Mouse (Mus musculus) myocyte (in vitro differentiated cells): ENCODE data around the gene Adam12. TPM values are rescaled to one million over a fixed set of nuclear protein-coding genes. Genes with fewer than 3 reads are reported as not detected.

Experiments
- H3K27me3 ChIP-seq: one replicate; pipeline ENCODE4 v1.6.1; 2011; ENCODE audit not compliant: control insufficient read depth, insufficient read depth, insufficient read length
- H3K36me3 ChIP-seq: one replicate; pipeline ENCODE4 v1.6.1; 2011; ENCODE audit not compliant: control insufficient read depth, insufficient read depth
- H3K4me2 ChIP-seq: one replicate; pipeline ENCODE4 v1.6.1; 2011; ENCODE audit warnings: low read depth, control low read depth
- H3K4me3 ChIP-seq: one replicate; pipeline ENCODE4 v1.5.1; 2011; ENCODE audit warnings: mild to moderate bottlenecking, control low read depth, moderate library complexity
- H3K79me2 ChIP-seq: one replicate; pipeline ENCODE4 v1.6.1; 2011; ENCODE audit not compliant: control insufficient read depth, insufficient read depth
- H3ac ChIP-seq: one replicate; pipeline ENCODE4 v1.6.1; 2011; ENCODE audit not compliant: control insufficient read depth, insufficient read length
- CEBPB ChIP-seq: IDR thresholded peaks from 2 replicates; pipeline ENCODE4 v1.6.1; 2011; ENCODE audit warnings: mild to moderate bottlenecking, moderate library complexity; ENCODE audit not compliant: poor library complexity, insufficient read depth, severe bottlenecking
- E2F4 ChIP-seq: IDR thresholded peaks from one replicate; pipeline ENCODE4 v1.6.1; 2011; ENCODE audit warnings: mild to moderate bottlenecking, control low read depth, moderate library complexity; ENCODE audit not compliant: insufficient read depth
- MAX ChIP-seq: IDR thresholded peaks from one replicate; pipeline ENCODE4 v1.6.1; 2011; ENCODE audit warnings: low read depth, mild to moderate bottlenecking, control low read depth
- MYOD1 ChIP-seq, 3 experiments: IDR thresholded peaks; one replicate each; pipeline ENCODE4 v1.6.1; 2011; ENCODE audit warnings: control low read depth in 2 of 3, low read depth in 2 of 3, mild to moderate bottlenecking in 2 of 3, moderate library complexity in 1 of 3; ENCODE audit not compliant: insufficient read length in 2 of 3, control insufficient read depth in 1 of 3
- MYOG ChIP-seq, 3 experiments: IDR thresholded peaks; one replicate each; pipeline ENCODE4 v1.6.1; 2011; ENCODE audit warnings: control low read depth in 2 of 3, low read depth in 2 of 3, mild to moderate bottlenecking in 2 of 3; ENCODE audit not compliant: insufficient read length in 2 of 3, control insufficient read depth in 1 of 3, insufficient read depth in 1 of 3
- POLR2A ChIP-seq: IDR thresholded peaks from one replicate; pipeline ENCODE4 v1.6.1; 2011; ENCODE audit warnings: low read depth, mild to moderate bottlenecking, control low read depth, moderate library complexity; ENCODE audit not compliant: insufficient read length
- POLR2AphosphoS2 ChIP-seq: IDR thresholded peaks from one replicate; pipeline ENCODE4 v1.6.1; 2011; ENCODE audit warnings: low read depth, control low read depth; ENCODE audit not compliant: insufficient read length
- REST ChIP-seq: IDR thresholded peaks from one replicate; pipeline ENCODE4 v1.6.1; 2011; ENCODE audit warnings: mild to moderate bottlenecking, control low read depth, moderate library complexity; ENCODE audit not compliant: insufficient read depth, insufficient read length
- SRF ChIP-seq: IDR thresholded peaks from one replicate; pipeline ENCODE4 v1.6.1; 2011; ENCODE audit warnings: low read depth; ENCODE audit not compliant: control insufficient read depth, insufficient read length
- TCF12 ChIP-seq: IDR thresholded peaks from one replicate; pipeline ENCODE4 v1.6.1; 2011; ENCODE audit warnings: mild to moderate bottlenecking, control low read depth; ENCODE audit not compliant: poor library complexity, insufficient read depth, severe bottlenecking
- TCF3 ChIP-seq: IDR thresholded peaks from one replicate; pipeline ENCODE4 v1.6.1; 2011; ENCODE audit warnings: low read depth, control low read depth; ENCODE audit not compliant: insufficient read length
- USF1 ChIP-seq: IDR thresholded peaks from one replicate; pipeline ENCODE4 v1.6.1; 2011; ENCODE audit warnings: low read depth, mild to moderate bottlenecking, control low read depth, moderate library complexity
- polyA plus RNA-seq: library from polyadenylated mRNA; unstranded; fragments of >200 nt; fragmentation: generic; extraction: Trizol; gene quantifications from one replicate; pipeline ENCODE4 v1.2.1, GENCODE M21; 2012; ENCODE audit warnings: missing spikeins

Adam12 gene
- polyA plus RNA-seq, 1 experiment = 7.2 TPM

GRCm38 (mm10) chr7:134001581-134001980 is 230.4 kb downstream of the Adam12 start:
- H3ac ChIP-seq = no peak overlapping the region
- H3K27me3 ChIP-seq = no peaks in the 10 kb centered on the region
- H3K79me2 ChIP-seq = no peaks in the 10 kb centered on the region
- H3K4me2 ChIP-seq = no peak overlapping the region
- H3K36me3 ChIP-seq = no peaks in the 10 kb centered on the region
- TF ChIP-seq CEBPB (no peak), SRF (no peak), TCF12 (no peak), REST (no peak), POLR2A (no peak), POLR2AphosphoS2 (no peak), TCF3 (no peak), MAX (no peak), USF1 (no peak), MYOD1 (IDR thresholded peaks at IDR 0.05; ENCODE audit: control insufficient read depth in 1 of 3, insufficient read length in 2 of 3, low read depth in 2 of 3) (no peak), E2F4 (no peak), MYOG (IDR thresholded peaks at IDR 0.05; ENCODE audit: control insufficient read depth in 1 of 3, insufficient read depth in 1 of 3, insufficient read length in 2 of 3, low read depth in 2 of 3) (no peak)
- no peak overlapping the region for H3K4me3 ChIP-seq

- H3K4me3 ChIP-seq = no peak overlapping the region
- no peaks in the 10 kb centered on the region for H3K36me3 ChIP-seq
- H3ac ChIP-seq = no peak overlapping the region
- H3K27me3 ChIP-seq = no peaks in the 10 kb centered on the region
- H3K79me2 ChIP-seq = no peaks in the 10 kb centered on the region
- H3K4me2 ChIP-seq = no peak overlapping the region
- TF ChIP-seq TCF12 (no peak), USF1 (no peak), CEBPB (no peak), MAX (no peak), E2F4 (no peak), POLR2A (no peak), POLR2AphosphoS2 (no peak), TCF3 (no peak), MYOG (IDR thresholded peaks at IDR 0.05; ENCODE audit: control insufficient read depth in 1 of 3, insufficient read depth in 1 of 3, insufficient read length in 2 of 3, low read depth in 2 of 3) (no peak), MYOD1 (IDR thresholded peaks at IDR 0.05; ENCODE audit: control insufficient read depth in 1 of 3, insufficient read length in 2 of 3, low read depth in 2 of 3) (no peak), SRF (no peak), REST (no peak)
Observed at GRCm38 (mm10) chr7:133990930-133991329, 241.0 kb downstream of the Adam12 start.

GRCm38 (mm10) chr7:133988356-133988755 is 243.6 kb downstream of the Adam12 start:
- H3K4me3 ChIP-seq = no peak overlapping the region
- H3K36me3 ChIP-seq = no peaks in the 10 kb centered on the region
- TF ChIP-seq TCF3 = no peak
- H3ac ChIP-seq = no peak overlapping the region
- H3K4me2 ChIP-seq = no peak overlapping the region
- H3K27me3 ChIP-seq = no peaks in the 10 kb centered on the region
- H3K79me2 ChIP-seq = no peaks in the 10 kb centered on the region

GRCm38 (mm10) chr7:133986201-133986600 is 245.7 kb downstream of the Adam12 start:
- Histone ChIP-seq H3K79me2 (no peaks in the 10 kb centered on the region), H3K36me3 (no peaks in the 10 kb centered on the region), H3ac (no peak overlapping the region), H3K27me3 (no peaks in the 10 kb centered on the region), H3K4me2 (no peak overlapping the region), H3K4me3 (no peak overlapping the region)
- TF ChIP-seq MAX (no peak), REST (no peak), TCF12 (no peak), POLR2AphosphoS2 (no peak), SRF (no peak), E2F4 (no peak), MYOD1 (IDR thresholded peaks at IDR 0.05; ENCODE audit: control insufficient read depth in 1 of 3, insufficient read length in 2 of 3, low read depth in 2 of 3) (no peak), CEBPB (no peak), USF1 (no peak)

DNA sequence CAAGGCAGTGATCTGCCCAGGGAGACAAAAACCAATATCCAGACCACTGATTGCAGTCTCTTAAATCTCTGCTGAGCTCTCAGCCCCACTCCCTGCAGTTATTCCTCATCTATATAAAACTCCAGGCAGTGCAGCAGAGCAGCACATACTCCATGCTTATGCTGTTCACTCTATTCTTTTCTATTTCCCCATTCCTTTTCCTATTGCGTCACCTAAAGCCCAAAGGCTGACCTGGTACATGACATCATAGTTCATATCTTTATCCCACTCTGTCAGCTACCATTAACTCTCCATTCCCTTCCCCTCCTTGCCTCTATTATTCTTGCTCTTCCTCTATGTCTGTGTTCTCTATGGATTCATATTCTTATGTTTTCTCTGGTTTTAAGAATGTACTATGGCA is 246.3 kb downstream of the Adam12 start:
- TF ChIP-seq CEBPB (peak; percentile 60; the same call in 1 of the 2 replicates), SRF (no peak)

More for the DNA sequence above, 246.3 kb downstream of the Adam12 start:
- H3K79me2 ChIP-seq = no peaks in the 10 kb centered on the region
- no peaks in the 10 kb centered on the region for H3K36me3 ChIP-seq
- H3K27me3 ChIP-seq = no peaks in the 10 kb centered on the region
- no peak overlapping the region for H3K4me3 ChIP-seq
- H3K4me2 ChIP-seq = no peak overlapping the region
- H3ac ChIP-seq = no peak overlapping the region
